In the genomic region with DNA sequence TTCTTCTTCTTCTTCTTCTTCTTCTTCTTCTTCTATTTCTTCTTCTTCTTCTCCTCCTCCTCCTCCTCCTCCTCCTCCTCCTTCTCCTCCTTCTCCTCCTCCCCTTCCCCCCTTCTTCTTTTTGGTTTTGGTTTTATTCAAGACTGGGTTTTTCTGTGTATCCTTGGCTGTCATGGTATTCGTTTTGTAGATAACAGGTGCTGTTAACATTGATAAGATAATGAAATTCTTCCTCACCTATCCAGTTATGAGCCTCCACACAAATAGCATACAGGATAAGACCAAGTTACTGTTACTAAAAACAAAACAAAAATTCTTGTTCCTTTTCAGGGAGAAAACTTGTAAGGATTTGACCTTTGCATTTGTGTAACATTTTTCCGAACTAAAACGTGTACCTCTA, we compare ENCODE assay signal across 9 mouse cellular contexts. TPM values are rescaled to one million over a fixed set of nuclear protein-coding genes. Genes with fewer than 3 reads are reported as not detected.
A peak's percentile ranks its signal among the peaks of the same experiment; 100 is the strongest.
DNase-seq lines count a peak whose midpoint lies in the region; ATAC-seq lines count a peak whose summit lies in the region.
"Had no signal": no experiment of that assay in that cellular context is flagged by ENCODE, and none has a peak within 500 bp of the region (broad histone marks: within the 10 kb centered on the region; RNA-seq: fewer than 3 reads in every experiment).

No protein-coding gene starts in this region.

- H3K36me3 ChIP-seq in erythroblast, embryonic 14.5 days (ENCODE audit: control insufficient read depth), result peaks cover 28% of the 10 kb centered on the region
- H3K36me3 ChIP-seq in forebrain, embryonic 16.5 days (ENCODE audit: control insufficient read depth, insufficient read depth), result peaks cover 16% of the 10 kb centered on the region
- peaks cover 20% of the 10 kb centered on the region for H3K36me3 ChIP-seq in liver, embryonic 16.5 days (ENCODE audit: control insufficient read depth, insufficient read depth)

- peak overlapping the region; percentile 88; the same call in 1 of the 2 replicates for H3K27ac ChIP-seq in forebrain, embryonic 16.5 days (ENCODE audit: low read length)
- H3K27ac ChIP-seq in liver, embryonic 16.5 days (ENCODE audit: low read length), result peak overlapping the region; percentile 81

- H3K27me3 ChIP-seq in erythroblast, embryonic 14.5 days (ENCODE audit: control insufficient read depth), result no peaks in the 10 kb centered on the region
- no peaks in the 10 kb centered on the region for H3K27me3 ChIP-seq in forebrain, embryonic 16.5 days (replicated peaks; ENCODE audit: control insufficient read depth, insufficient read depth, low read length)
- no peaks in the 10 kb centered on the region for H3K27me3 ChIP-seq in liver, embryonic 16.5 days (ENCODE audit: control insufficient read depth, insufficient read depth, low read depth, low read length)

- no peaks in the 10 kb centered on the region for H3K9me3 ChIP-seq in erythroblast, embryonic 14.5 days (ENCODE audit: control insufficient read depth, low read length)
- no peaks in the 10 kb centered on the region for H3K9me3 ChIP-seq in forebrain, embryonic 16.5 days (ENCODE audit: control insufficient read depth, low read length)
- H3K9me3 ChIP-seq in liver, embryonic 16.5 days (replicated peaks; ENCODE audit: control insufficient read depth, low read length), result no peaks in the 10 kb centered on the region

- ATAC-seq in erythroblast, adult 5-6 weeks (replicated peaks; ENCODE audit: low FRiP score, poor library complexity, severe bottlenecking), result no peak
- ATAC-seq in forebrain, embryonic 16.5 days, result no peak
- no peak for ATAC-seq in liver, embryonic 16.5 days (ENCODE audit: low read depth)
- no peak for ATAC-seq in erythroid progenitor cell, adult 5-6 weeks (replicated peaks; ENCODE audit: low FRiP score, poor library complexity, severe bottlenecking)

- 77% methylated on average over 3 of the region's 3 CpGs for WGBS in forebrain, embryonic 16.5 days
- WGBS in liver, embryonic 16.5 days (ENCODE audit: insufficient replicate concordance), result 40% methylated on average over 3 of the region's 3 CpGs

- H3K9ac ChIP-seq in forebrain, embryonic 16.5 days (replicated peaks; ENCODE audit: low read depth, low read length), result no peak overlapping the region; the same call in 1 of the 2 replicates
- H3K9ac ChIP-seq in liver, embryonic 16.5 days (ENCODE audit: low read depth, low read length), result peak overlapping the region; percentile 71

- H3K4me3 ChIP-seq in erythroblast, embryonic 14.5 days (replicated peaks), result peak overlapping the region; percentile 98
- peak overlapping the region; percentile 99 for H3K4me3 ChIP-seq in forebrain, embryonic 16.5 days (replicated peaks; ENCODE audit: low read length)
- H3K4me3 ChIP-seq in liver, embryonic 16.5 days (ENCODE audit: low read depth, low read length), result peak overlapping the region; percentile 97

- H3K4me2 ChIP-seq in forebrain, embryonic 16.5 days (ENCODE audit: low read length), result peak overlapping the region; percentile 79
- H3K4me2 ChIP-seq in liver, embryonic 16.5 days (ENCODE audit: low read depth, low read length), result peak overlapping the region; percentile 84

- peak; percentile 28 for DNase-seq in A20 (ENCODE audit: low read depth, low spot score)
- no peak for DNase-seq in cerebellum, adult 11 months
- no peak for DNase-seq in frontal cortex, postnatal 14 days (ENCODE audit: low spot score in 2 of 2)
- DNase-seq: adrenal gland, postnatal 25 days had no signal

- peaks cover 35% of the 10 kb centered on the region for H3K4me1 ChIP-seq in erythroblast, embryonic 14.5 days (ENCODE audit: control insufficient read depth)
- H3K4me1 ChIP-seq in forebrain, embryonic 16.5 days (replicated peaks; ENCODE audit: control insufficient read depth, insufficient read depth, low read length), result peaks cover 12% of the 10 kb centered on the region
- H3K4me1 ChIP-seq in liver, embryonic 16.5 days (ENCODE audit: control insufficient read depth, low read depth, low read length), result peaks cover 10% of the 10 kb centered on the region

RNA-seq across cellular contexts. Expression of gene Pnn, which starts 0.9 kb away (rescaled TPM):
- 5.0 and 5.9 TPM in 2 replicates for polyA plus RNA-seq in erythroblast, embryonic 14.5 days (2012)
- total RNA-seq in erythroblast, adult 5-6 weeks (2015; ENCODE audit: low replicate concordance), result 22.3 and 24.5 TPM in 2 replicates
- 23.3 and 40.4 TPM in 2 replicates for total RNA-seq in erythroblast, adult 5-6 weeks (2017; ENCODE audit: low replicate concordance)
- 93.7 and 94.9 TPM in 2 replicates for polyA plus RNA-seq in forebrain, embryonic 16.5 days (2015; fragmentation: Nextera tagmentation; extraction: Ambion mirVana)
- 25.1 and 32.1 TPM in 2 replicates for polyA plus RNA-seq in liver, embryonic 16.5 days (2015; fragmentation: Nextera tagmentation; extraction: Ambion mirVana)
- 62.7 and 66.7 TPM in 2 replicates for total RNA-seq in erythroid progenitor cell, adult 5-6 weeks (2015; ENCODE audit: low replicate concordance)
- 67.9 and 69.1 TPM in 2 replicates for total RNA-seq in erythroid progenitor cell, adult 5-6 weeks (2017; ENCODE audit: low replicate concordance)

RNA-seq across cellular contexts. Expression of gene Trappc6b, which starts 4.5 kb away (rescaled TPM):
- polyA plus RNA-seq in erythroblast, embryonic 14.5 days (2012), result 9.5 and 10.4 TPM in 2 replicates
- total RNA-seq in erythroblast, adult 5-6 weeks (2015; ENCODE audit: low replicate concordance), result 12.3 and 19.0 TPM in 2 replicates
- total RNA-seq in erythroblast, adult 5-6 weeks (2017; ENCODE audit: low replicate concordance), result 29.1 and 35.3 TPM in 2 replicates
- 153 and 164 TPM in 2 replicates for polyA plus RNA-seq in forebrain, embryonic 16.5 days (2015; fragmentation: Nextera tagmentation; extraction: Ambion mirVana)
- 45.9 and 51.2 TPM in 2 replicates for polyA plus RNA-seq in liver, embryonic 16.5 days (2015; fragmentation: Nextera tagmentation; extraction: Ambion mirVana)
- 57.3 and 74.6 TPM in 2 replicates for total RNA-seq in erythroid progenitor cell, adult 5-6 weeks (2015; ENCODE audit: low replicate concordance)
- 44.2 and 45.4 TPM in 2 replicates for total RNA-seq in erythroid progenitor cell, adult 5-6 weeks (2017; ENCODE audit: low replicate concordance)

RNA-seq across cellular contexts. Expression of gene Mia2, which starts 29.8 kb away (rescaled TPM):
- 1.2 and 1.5 TPM in 2 replicates for polyA plus RNA-seq in erythroblast, embryonic 14.5 days (2012)
- total RNA-seq in erythroblast, adult 5-6 weeks (2015; ENCODE audit: low replicate concordance), result 40.5 and 54.1 TPM in 2 replicates
- total RNA-seq in erythroblast, adult 5-6 weeks (2017; ENCODE audit: low replicate concordance), result 66.7 and 125 TPM in 2 replicates
- 33.0 and 41.5 TPM in 2 replicates for polyA plus RNA-seq in forebrain, embryonic 16.5 days (2015; fragmentation: Nextera tagmentation; extraction: Ambion mirVana)
- 53.3 and 56.2 TPM in 2 replicates for polyA plus RNA-seq in liver, embryonic 16.5 days (2015; fragmentation: Nextera tagmentation; extraction: Ambion mirVana)
- 89.4 and 98.9 TPM in 2 replicates for total RNA-seq in erythroid progenitor cell, adult 5-6 weeks (2015; ENCODE audit: low replicate concordance)
- 138 and 233 TPM in 2 replicates for total RNA-seq in erythroid progenitor cell, adult 5-6 weeks (2017; ENCODE audit: low replicate concordance)

RNA-seq across cellular contexts. Expression of gene Gemin2, which starts 52.6 kb away (rescaled TPM):
- polyA plus RNA-seq in erythroblast, embryonic 14.5 days (2012), result 0.40 and 0.54 TPM in 2 replicates
- 8.4 and 12.3 TPM in 2 replicates for total RNA-seq in erythroblast, adult 5-6 weeks (2015; ENCODE audit: low replicate concordance)
- 3.2 and 9.5 TPM in 2 replicates for total RNA-seq in erythroblast, adult 5-6 weeks (2017; ENCODE audit: low replicate concordance)
- polyA plus RNA-seq in forebrain, embryonic 16.5 days (2015; fragmentation: Nextera tagmentation; extraction: Ambion mirVana), result 14.7 and 15.2 TPM in 2 replicates
- 15.7 and 18.9 TPM in 2 replicates for polyA plus RNA-seq in liver, embryonic 16.5 days (2015; fragmentation: Nextera tagmentation; extraction: Ambion mirVana)
- total RNA-seq in erythroid progenitor cell, adult 5-6 weeks (2015; ENCODE audit: low replicate concordance), result 12.2 and 14.4 TPM in 2 replicates
- 9.2 and 17.7 TPM in 2 replicates for total RNA-seq in erythroid progenitor cell, adult 5-6 weeks (2017; ENCODE audit: low replicate concordance)

RNA-seq across cellular contexts. Expression of gene Sec23a, which starts 54.0 kb away (rescaled TPM):
- 0.37 and 0.60 TPM in 2 replicates for polyA plus RNA-seq in erythroblast, embryonic 14.5 days (2012)
- total RNA-seq in erythroblast, adult 5-6 weeks (2015; ENCODE audit: low replicate concordance), result 18.6 and 22.2 TPM in 2 replicates
- 19.2 and 21.2 TPM in 2 replicates for total RNA-seq in erythroblast, adult 5-6 weeks (2017; ENCODE audit: low replicate concordance)
- 105 and 121 TPM in 2 replicates for polyA plus RNA-seq in forebrain, embryonic 16.5 days (2015; fragmentation: Nextera tagmentation; extraction: Ambion mirVana)
- polyA plus RNA-seq in liver, embryonic 16.5 days (2015; fragmentation: Nextera tagmentation; extraction: Ambion mirVana), result 28.6 and 29.5 TPM in 2 replicates
- 6.5 and 15.9 TPM in 2 replicates for total RNA-seq in erythroid progenitor cell, adult 5-6 weeks (2015; ENCODE audit: low replicate concordance)
- total RNA-seq in erythroid progenitor cell, adult 5-6 weeks (2017; ENCODE audit: low replicate concordance), result 10.7 and 13.2 TPM in 2 replicates

Comparison
In these comparisons a context has a peak if more than half of its experiments do, and no peak if none do; other contexts are left out.
1. RNA of gene Mia2, which starts 29.8 kb away (polyA plus RNA-seq): 53.3 to 56.2 TPM in liver, embryonic 16.5 days and 33.0 to 41.5 TPM in forebrain, embryonic 16.5 days; 1.2 to 1.5 TPM in erythroblast, embryonic 14.5 days; every median in the first group is over 10 times any median in the second.
2. Peak in every context shown above with its lines, with median percentiles within 50 percentile points of each other: H3K4me3 ChIP-seq.